Comparison of ENCODE assay signal across 16 mouse cellular contexts in genomic region chr4:135645022-135645637, GRCm38 (mm10). TPM values are rescaled to one million over a fixed set of nuclear protein-coding genes. Genes with fewer than 3 reads are reported as not detected.
DNase-seq lines count a peak whose midpoint lies in the region; ATAC-seq lines count a peak whose summit lies in the region.
"Had no signal": no experiment of that assay in that cellular context is flagged by ENCODE, and none has a peak within 500 bp of the region (broad histone marks: within the 10 kb centered on the region; RNA-seq: fewer than 3 reads in every experiment).

No protein-coding gene starts in this region.

- no peaks in the 10 kb centered on the region for H3K27me3 ChIP-seq in hindbrain, embryonic 10.5 days (ENCODE audit: insufficient read depth, poor library complexity, severe bottlenecking)
- no peaks in the 10 kb centered on the region for H3K27me3 ChIP-seq in hindbrain, embryonic 14.5 days (ENCODE audit: control insufficient read depth, insufficient read depth, low read length)
- H3K27me3 ChIP-seq in embryonic facial prominence, embryonic 10.5 days (replicated peaks; ENCODE audit: low read depth, poor library complexity, severe bottlenecking), result no peaks in the 10 kb centered on the region
- no peaks in the 10 kb centered on the region for H3K27me3 ChIP-seq in embryonic facial prominence, embryonic 15.5 days
- peaks cover 6% of the 10 kb centered on the region; the same call in 1 of the 2 replicates for H3K27me3 ChIP-seq in liver, embryonic 13.5 days
- H3K27me3 ChIP-seq: forebrain, embryonic 15.5 days; hindbrain, embryonic 13.5 days had no signal

- H3K9me3 ChIP-seq in hindbrain, embryonic 10.5 days, result peaks cover 5% of the 10 kb centered on the region
- H3K9me3 ChIP-seq in hindbrain, embryonic 14.5 days (ENCODE audit: control insufficient read depth, low read length), result no peaks in the 10 kb centered on the region
- H3K9me3 ChIP-seq in embryonic facial prominence, embryonic 10.5 days, result peaks cover 3% of the 10 kb centered on the region; the same call in 1 of the 2 replicates
- H3K9me3 ChIP-seq in embryonic facial prominence, embryonic 15.5 days (replicated peaks), result no peaks in the 10 kb centered on the region
- H3K9me3 ChIP-seq in liver, embryonic 13.5 days (replicated peaks), result no peaks in the 10 kb centered on the region
- H3K9me3 ChIP-seq: forebrain, embryonic 15.5 days; hindbrain, embryonic 13.5 days had no signal

- ATAC-seq in hindbrain, embryonic 14.5 days (ENCODE audit: low FRiP score), result no peak
- no peak for ATAC-seq in embryonic facial prominence, embryonic 15.5 days (ENCODE audit: insufficient number of reproducible peaks, low FRiP score, low TSS enrichment, low read depth)
- peak; percentile 89 for ATAC-seq in liver, embryonic 13.5 days (ENCODE audit: low read depth)
- ATAC-seq: forebrain, embryonic 15.5 days had no signal

- DNase-seq in hindbrain, embryonic 10.5 days (ENCODE audit: low spot score), result no peak
- DNase-seq in hindbrain, embryonic 14.5 days (ENCODE audit: low spot score), result no peak
- no peak for DNase-seq in embryonic facial prominence, embryonic 10.5 days (ENCODE audit: low spot score)
- peak; percentile 77 for DNase-seq in liver, embryonic 13.5 days
- DNase-seq in layer of hippocampus, postnatal 14 days (ENCODE audit: low spot score in 2 of 2), result no peak
- DNase-seq in left cerebral cortex, postnatal 10 days (ENCODE audit: extremely low spot score in 1 of 2, low spot score in 2 of 2), result no peak
- no peak for DNase-seq in gastrocnemius, adult 18-20 months (ENCODE audit: low spot score)
- DNase-seq: adrenal gland, postnatal 25 days; cerebellum, adult 11 months; gastrocnemius, postnatal 10 days; kidney, postnatal 4 days; thymus, adult 18-20 months had no signal

- H3K4me3 ChIP-seq in hindbrain, embryonic 10.5 days, result no peak overlapping the region
- H3K4me3 ChIP-seq in hindbrain, embryonic 14.5 days (replicated peaks; ENCODE audit: low read length), result no peak overlapping the region
- H3K4me3 ChIP-seq in embryonic facial prominence, embryonic 10.5 days, result no peak overlapping the region
- H3K4me3 ChIP-seq in embryonic facial prominence, embryonic 15.5 days (replicated peaks), result no peak overlapping the region
- peak overlapping the region; percentile 16 for H3K4me3 ChIP-seq in liver, embryonic 13.5 days (replicated peaks)
- H3K4me3 ChIP-seq: forebrain, embryonic 15.5 days; hindbrain, embryonic 13.5 days had no signal

- peak overlapping the region; percentile 53 for H3K27ac ChIP-seq in hindbrain, embryonic 10.5 days
- no peak overlapping the region for H3K27ac ChIP-seq in hindbrain, embryonic 14.5 days
- peak overlapping the region; percentile 52; the same call in 1 of the 2 replicates for H3K27ac ChIP-seq in embryonic facial prominence, embryonic 10.5 days (replicated peaks)
- peak overlapping the region; percentile 58 for H3K27ac ChIP-seq in embryonic facial prominence, embryonic 15.5 days (replicated peaks)
- peak overlapping the region; percentile 85 for H3K27ac ChIP-seq in liver, embryonic 13.5 days
- H3K27ac ChIP-seq: forebrain, embryonic 15.5 days; hindbrain, embryonic 13.5 days had no signal

- 74% methylated on average over 12 of the region's 12 CpGs for WGBS in hindbrain, embryonic 10.5 days
- 75% methylated on average over 12 of the region's 12 CpGs for WGBS in hindbrain, embryonic 14.5 days
- 70% methylated on average over 12 of the region's 12 CpGs for WGBS in embryonic facial prominence, embryonic 10.5 days
- 24% methylated on average over 12 of the region's 12 CpGs for WGBS in embryonic facial prominence, embryonic 15.5 days
- 29% methylated on average over 12 of the region's 12 CpGs for WGBS in liver, embryonic 13.5 days (ENCODE audit: insufficient replicate concordance)

- H3K4me1 ChIP-seq in hindbrain, embryonic 10.5 days (replicated peaks), result peaks cover 14% of the 10 kb centered on the region
- H3K4me1 ChIP-seq in hindbrain, embryonic 14.5 days (replicated peaks; ENCODE audit: control insufficient read depth, insufficient read depth, low read length), result no peaks in the 10 kb centered on the region
- peaks cover 20% of the 10 kb centered on the region for H3K4me1 ChIP-seq in embryonic facial prominence, embryonic 10.5 days
- peaks cover 18% of the 10 kb centered on the region for H3K4me1 ChIP-seq in embryonic facial prominence, embryonic 15.5 days
- H3K4me1 ChIP-seq in liver, embryonic 13.5 days (replicated peaks), result peaks cover 46% of the 10 kb centered on the region
- H3K4me1 ChIP-seq: forebrain, embryonic 15.5 days; hindbrain, embryonic 13.5 days had no signal

- no peak overlapping the region for H3K9ac ChIP-seq in hindbrain, embryonic 14.5 days
- no peak overlapping the region for H3K9ac ChIP-seq in embryonic facial prominence, embryonic 15.5 days
- peak overlapping the region; percentile 61 for H3K9ac ChIP-seq in liver, embryonic 13.5 days
- H3K9ac ChIP-seq: forebrain, embryonic 15.5 days; hindbrain, embryonic 13.5 days had no signal

- no peaks in the 10 kb centered on the region for H3K36me3 ChIP-seq in hindbrain, embryonic 10.5 days
- H3K36me3 ChIP-seq in hindbrain, embryonic 14.5 days (replicated peaks; ENCODE audit: control insufficient read depth, insufficient read depth), result no peaks in the 10 kb centered on the region
- no peaks in the 10 kb centered on the region for H3K36me3 ChIP-seq in embryonic facial prominence, embryonic 10.5 days (replicated peaks)
- H3K36me3 ChIP-seq in embryonic facial prominence, embryonic 15.5 days, result no peaks in the 10 kb centered on the region
- H3K36me3 ChIP-seq in liver, embryonic 13.5 days, result no peaks in the 10 kb centered on the region
- H3K36me3 ChIP-seq: forebrain, embryonic 15.5 days; hindbrain, embryonic 13.5 days had no signal

- H3K4me2 ChIP-seq in hindbrain, embryonic 14.5 days (replicated peaks), result no peak overlapping the region
- no peak overlapping the region for H3K4me2 ChIP-seq in embryonic facial prominence, embryonic 15.5 days (replicated peaks)
- peak overlapping the region; percentile 58 for H3K4me2 ChIP-seq in liver, embryonic 13.5 days
- H3K4me2 ChIP-seq: forebrain, embryonic 15.5 days; hindbrain, embryonic 13.5 days had no signal

- intact Hi-C loops in left cerebral cortex, postnatal 10 days (cut with DNase I), result no loop called here

RNA-seq across cellular contexts. Expression of gene Ifnlr1, which starts 41.0 kb away (rescaled TPM):
- 0.35 and 0.58 TPM in 2 replicates for polyA plus RNA-seq in hindbrain, embryonic 10.5 days (2016; fragmentation: Nextera tagmentation; extraction: Ambion mirVana)
- polyA plus RNA-seq in hindbrain, embryonic 14.5 days (2014; fragmentation: Nextera tagmentation; extraction: Ambion mirVana), result 0.25 and 0.54 TPM in 2 replicates
- polyA plus RNA-seq in embryonic facial prominence, embryonic 10.5 days (2016; fragmentation: Nextera tagmentation; extraction: Ambion mirVana), result 1.0 and 1.1 TPM in 2 replicates
- polyA plus RNA-seq in embryonic facial prominence, embryonic 15.5 days (2015; fragmentation: Nextera tagmentation; extraction: Ambion mirVana), result 1.6 and 1.8 TPM in 2 replicates
- 0.02 and 0.05 TPM in 2 replicates for polyA plus RNA-seq in liver, embryonic 13.5 days (2015; fragmentation: Nextera tagmentation; extraction: Ambion mirVana)
- under 1 TPM; 0.19 to 0.37 TPM for total RNA-seq in layer of hippocampus, postnatal 14 days (2021)
- total RNA-seq in left cerebral cortex, postnatal 10 days (2021), result under 1 TPM; 0.24 to 0.26 TPM
- total RNA-seq in gastrocnemius, adult 18-20 months (2021), result under 1 TPM; 0.16 to 0.26 TPM
- total RNA-seq: monocyte, adult 5-6 weeks had no signal
